Mouse (Mus musculus) neural tube, embryonic 12.5 days (tissue): ENCODE data around the gene Tbc1d5. TPM values are rescaled to one million over a fixed set of nuclear protein-coding genes. Genes with fewer than 3 reads are reported as not detected.

Source experiments
- ATAC-seq: fragments of 200-750 bp; cut with Nextera tagmentation; 2 replicates; pipeline ENCODE4 v1.8.0; 2017; ENCODE audit warnings: low read depth, mild to moderate bottlenecking, moderate TSS enrichment, moderate library complexity; ENCODE audit not compliant: low FRiP score
- H3K27ac ChIP-seq: fragments of 300-500 bp; sonication (generic); 2 replicates; pipeline ENCODE4 v1.5.1; 2016
- H3K27me3 ChIP-seq: fragments of 300-500 bp; sonication (generic); replicated peaks from 2 replicates; pipeline ENCODE4 v1.6.1; 2016; ENCODE audit warnings: mild to moderate bottlenecking
- H3K36me3 ChIP-seq: fragments of 300-500 bp; sonication (generic); 2 replicates; pipeline ENCODE4 v1.6.1; 2016; ENCODE audit warnings: mild to moderate bottlenecking
- H3K4me1 ChIP-seq: fragments of 300-500 bp; sonication (generic); 2 replicates; pipeline ENCODE4 v1.6.1; 2016
- H3K4me2 ChIP-seq: fragments of 300-500 bp; sonication (generic); replicated peaks from 2 replicates; pipeline ENCODE4 v1.6.1; 2016; ENCODE audit warnings: mild to moderate bottlenecking
- H3K4me3 ChIP-seq: fragments of 300-500 bp; sonication (generic); 2 replicates; pipeline ENCODE4 v1.5.1; 2016
- H3K9ac ChIP-seq: fragments of 300-500 bp; sonication (generic); 2 replicates; pipeline ENCODE4 v1.6.1; 2016; ENCODE audit warnings: mild to moderate bottlenecking
- H3K9me3 ChIP-seq: fragments of 300-500 bp; sonication (generic); 2 replicates; pipeline ENCODE4 v1.6.1; 2016; ENCODE audit warnings: mild to moderate bottlenecking
- whole genome bisulfite sequencing: fragments of 180-500 bp; shearing (Covaris S2); methylation state at CpG from one replicate; pipeline ENCODE4 v1.1.7; 2016; 5-methylcytosine and 5-hydroxymethylcytosine counted together
- polyA plus RNA-seq: library from polyadenylated mRNA; unstranded; fragments of >200 nt; fragmentation: Nextera tagmentation; extraction: Ambion mirVana; gene quantifications from 2 replicates; pipeline ENCODE4 v1.2.1, GENCODE M21; 2016

Gene Tbc1d5
- polyA plus RNA-seq, 1 experiment from 2014 or later = 10.6 TPM

DNA sequence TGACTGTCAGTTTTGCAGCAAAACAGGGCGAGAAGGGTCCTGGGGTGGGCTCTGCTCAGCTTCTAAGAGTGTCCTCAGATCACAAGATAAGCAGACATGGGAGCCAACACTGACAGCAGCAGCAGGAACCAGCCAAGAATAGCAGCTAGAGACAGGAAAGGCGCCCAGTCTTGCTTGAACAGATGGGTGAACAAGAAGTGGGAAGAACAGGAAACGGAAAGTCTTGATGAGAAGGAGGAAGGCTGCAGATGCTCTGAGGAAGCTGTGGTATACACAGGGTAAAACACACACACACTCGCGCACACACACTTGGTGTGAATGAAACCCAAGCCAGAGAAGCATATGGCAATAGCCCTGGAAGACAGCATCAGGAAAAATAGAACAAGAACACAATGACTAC, 415.7 kb downstream of the Tbc1d5 start:
- no peaks in the 10 kb centered on the region for H3K27me3 ChIP-seq
- WGBS = 82% methylated on average over 5 of the region's 5 CpGs
- H3K4me2 ChIP-seq = no peak overlapping the region
- no peak overlapping the region for H3K9ac ChIP-seq
- H3K36me3 ChIP-seq = no peaks in the 10 kb centered on the region
- no peak overlapping the region for H3K27ac ChIP-seq
- H3K9me3 ChIP-seq = no peaks in the 10 kb centered on the region
- H3K4me3 ChIP-seq = no peak overlapping the region
- no peaks in the 10 kb centered on the region for H3K4me1 ChIP-seq
- no peak for ATAC-seq

DNA sequence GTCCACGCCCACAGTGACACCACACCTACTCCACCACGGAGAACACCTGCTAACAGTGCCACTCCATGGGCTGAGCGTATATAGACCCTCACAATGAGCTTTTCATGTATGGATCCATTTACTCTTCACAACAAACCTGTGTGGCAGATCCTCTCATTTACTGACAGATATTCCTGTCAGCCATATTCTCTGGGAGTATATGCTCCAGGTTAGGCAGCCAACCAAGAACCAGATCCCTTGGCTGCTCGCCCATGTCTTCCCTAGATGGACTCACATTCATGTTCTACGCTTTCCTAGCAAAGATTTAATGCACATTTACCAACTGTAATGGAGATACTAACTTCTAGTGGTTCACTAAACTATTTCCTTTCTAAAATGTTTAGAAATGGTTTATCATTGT, 416.9 kb downstream of the Tbc1d5 start:
- H3K4me1 ChIP-seq = no peaks in the 10 kb centered on the region
- H3K9ac ChIP-seq = no peak overlapping the region
- ATAC-seq = no peak
- H3K36me3 ChIP-seq = no peaks in the 10 kb centered on the region
- H3K4me2 ChIP-seq = no peak overlapping the region
- WGBS = 90% methylated on average over 5 of the region's 5 CpGs
- no peaks in the 10 kb centered on the region for H3K27me3 ChIP-seq
- H3K9me3 ChIP-seq = no peaks in the 10 kb centered on the region
- no peak overlapping the region for H3K4me3 ChIP-seq
- H3K27ac ChIP-seq = no peak overlapping the region

- Histone ChIP-seq H3K9ac (no peak overlapping the region), H3K9me3 (no peaks in the 10 kb centered on the region), H3K4me3 (no peak overlapping the region), H3K36me3 (no peaks in the 10 kb centered on the region), H3K4me1 (no peaks in the 10 kb centered on the region), H3K27me3 (no peaks in the 10 kb centered on the region), H3K4me2 (no peak overlapping the region), H3K27ac (no peak overlapping the region)
- 45% methylated on average over 5 of the region's 5 CpGs for WGBS
- no peak for ATAC-seq
Observed at GRCm38 (mm10) chr17:50761082-50761481, 418.1 kb downstream of the Tbc1d5 start.

DNA sequence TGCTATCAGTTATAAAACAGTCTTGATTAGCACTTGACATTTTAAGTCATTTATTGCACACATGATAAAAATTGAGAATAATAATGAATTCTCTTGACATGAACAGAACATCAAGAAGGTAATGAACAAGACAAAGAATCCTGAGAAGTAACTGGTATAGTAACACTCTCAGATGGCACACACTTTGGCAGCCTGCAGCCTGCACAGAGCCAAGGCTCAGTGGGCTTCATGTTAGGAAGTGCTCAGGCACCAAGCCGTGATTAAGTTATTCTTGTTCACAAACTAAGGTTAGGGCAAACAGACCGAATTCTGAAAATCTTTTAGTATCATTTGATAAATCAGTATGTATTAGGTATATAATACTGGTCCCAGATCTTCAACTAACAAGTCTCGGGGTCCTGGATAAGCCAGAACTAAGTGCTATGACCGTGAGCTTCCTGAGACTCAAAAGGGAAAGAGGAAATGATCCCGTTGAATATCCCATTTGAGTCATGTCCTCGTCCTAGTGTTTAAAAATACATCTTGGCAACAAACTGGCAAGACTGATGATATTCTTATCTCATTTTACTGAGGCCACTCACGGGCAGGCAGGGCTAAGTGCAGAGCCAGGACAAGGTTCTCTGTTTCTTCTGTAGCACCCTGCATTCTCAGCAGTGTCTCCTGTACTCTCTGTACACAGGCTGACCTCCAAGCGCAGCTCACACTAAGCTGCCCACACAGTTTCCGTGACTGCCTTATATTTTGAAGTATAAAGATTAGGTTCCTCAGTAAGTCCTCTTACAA, 425.6 kb downstream of the Tbc1d5 start:
- no peak overlapping the region for H3K27ac ChIP-seq
- H3K9me3 ChIP-seq = no peaks in the 10 kb centered on the region
- no peak for ATAC-seq
- H3K4me2 ChIP-seq = no peak overlapping the region
- no peak overlapping the region for H3K4me3 ChIP-seq
- 90% methylated on average over 9 of the region's 9 CpGs for WGBS
- H3K36me3 ChIP-seq = no peaks in the 10 kb centered on the region
- H3K4me1 ChIP-seq = no peaks in the 10 kb centered on the region
- H3K27me3 ChIP-seq = no peaks in the 10 kb centered on the region
- no peak overlapping the region for H3K9ac ChIP-seq

- H3K9ac ChIP-seq = no peak overlapping the region
- no peak overlapping the region for H3K27ac ChIP-seq
- H3K27me3 ChIP-seq = no peaks in the 10 kb centered on the region
- no peak overlapping the region for H3K4me2 ChIP-seq
- WGBS = 93% methylated on average over 3 of the region's 3 CpGs
- H3K4me3 ChIP-seq = no peak overlapping the region
- no peak for ATAC-seq
- H3K4me1 ChIP-seq = no peaks in the 10 kb centered on the region
- no peaks in the 10 kb centered on the region for H3K9me3 ChIP-seq
- H3K36me3 ChIP-seq = no peaks in the 10 kb centered on the region
Observed at GRCm38 (mm10) chr17:50752753-50753152, 426.4 kb downstream of the Tbc1d5 start.

DNA sequence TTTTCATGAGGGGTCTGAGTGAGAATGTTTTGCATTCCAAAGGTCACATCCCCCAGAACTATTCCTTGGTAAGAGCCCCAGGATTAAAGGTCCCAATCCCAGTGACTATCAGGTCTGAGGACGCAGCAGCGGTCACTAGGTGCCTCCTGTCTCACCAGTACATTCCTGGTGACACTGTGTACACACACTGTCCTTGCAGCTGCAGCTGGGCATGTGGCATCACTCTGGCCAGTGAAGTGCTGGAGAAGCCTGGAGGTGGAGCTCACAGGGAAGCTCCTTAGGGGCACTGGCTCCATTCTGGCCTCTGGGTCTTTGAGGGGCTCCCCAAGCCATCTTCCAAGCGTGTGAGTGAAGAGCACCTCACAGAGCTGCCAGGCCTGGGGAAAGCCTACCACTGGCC, 427.2 kb downstream of the Tbc1d5 start:
- ATAC-seq = no peak
- no peaks in the 10 kb centered on the region for H3K36me3 ChIP-seq
- no peaks in the 10 kb centered on the region for H3K27me3 ChIP-seq
- H3K27ac ChIP-seq = no peak overlapping the region
- H3K4me1 ChIP-seq = no peaks in the 10 kb centered on the region
- no peak overlapping the region for H3K4me3 ChIP-seq
- H3K4me2 ChIP-seq = no peak overlapping the region
- no peaks in the 10 kb centered on the region for H3K9me3 ChIP-seq
- H3K9ac ChIP-seq = no peak overlapping the region
- 88% methylated on average over 3 of the region's 3 CpGs for WGBS

DNA sequence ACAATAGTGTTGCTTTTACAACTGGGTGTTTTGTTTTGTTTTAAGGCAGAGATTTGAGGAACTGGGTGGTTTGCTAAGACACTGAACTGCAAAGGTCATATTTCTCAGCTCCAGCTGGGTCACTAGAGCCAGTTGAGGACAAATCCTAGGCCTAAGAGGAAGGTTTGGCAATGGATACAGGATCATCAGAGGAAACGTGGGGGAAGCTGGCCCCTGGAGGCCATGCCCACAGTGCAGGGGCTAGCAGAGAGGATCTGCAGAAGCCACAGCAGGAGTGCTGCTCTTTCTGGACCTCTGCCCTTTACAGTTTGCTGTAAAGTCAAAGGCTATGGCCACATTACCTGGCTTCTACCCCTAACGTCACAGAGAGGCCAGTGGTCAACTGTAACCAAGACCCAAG, 428.3 kb downstream of the Tbc1d5 start:
- ATAC-seq = no peak
- Histone ChIP-seq H3K36me3 (no peaks in the 10 kb centered on the region), H3K9ac (no peak overlapping the region), H3K4me2 (no peak overlapping the region), H3K27me3 (no peaks in the 10 kb centered on the region), H3K4me3 (no peak overlapping the region), H3K27ac (no peak overlapping the region), H3K9me3 (no peaks in the 10 kb centered on the region), H3K4me1 (no peaks in the 10 kb centered on the region)
- 32% methylated on average over 2 of the region's 2 CpGs for WGBS

DNA sequence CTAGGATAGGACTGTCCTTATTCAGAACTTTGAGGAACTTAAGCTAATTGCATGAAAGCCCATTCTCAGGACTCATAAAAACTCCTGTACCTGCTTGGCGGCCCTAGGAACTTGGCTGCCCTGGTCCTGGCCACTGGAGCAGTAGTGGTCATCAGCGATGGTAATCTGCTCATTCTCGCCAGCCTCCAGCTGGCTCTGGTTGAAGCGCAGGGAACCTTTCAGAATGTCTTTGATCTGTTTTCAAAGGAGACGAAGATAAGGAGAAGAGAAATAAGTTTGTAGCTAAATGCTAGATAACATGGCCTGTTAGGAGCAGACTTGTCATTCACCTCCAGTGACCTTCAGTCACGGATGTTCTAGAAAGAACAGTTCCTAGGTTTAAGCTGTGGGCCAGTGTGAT, 437.8 kb downstream of the Tbc1d5 start:
- H3K36me3 ChIP-seq = no peaks in the 10 kb centered on the region
- no peaks in the 10 kb centered on the region for H3K9me3 ChIP-seq
- WGBS = 88% methylated on average over 6 of the region's 6 CpGs
- no peak for ATAC-seq
- no peaks in the 10 kb centered on the region for H3K27me3 ChIP-seq
- no peak overlapping the region for H3K4me3 ChIP-seq
- no peak overlapping the region for H3K4me2 ChIP-seq
- no peaks in the 10 kb centered on the region for H3K4me1 ChIP-seq
- no peak overlapping the region for H3K27ac ChIP-seq
- no peak overlapping the region for H3K9ac ChIP-seq

DNA sequence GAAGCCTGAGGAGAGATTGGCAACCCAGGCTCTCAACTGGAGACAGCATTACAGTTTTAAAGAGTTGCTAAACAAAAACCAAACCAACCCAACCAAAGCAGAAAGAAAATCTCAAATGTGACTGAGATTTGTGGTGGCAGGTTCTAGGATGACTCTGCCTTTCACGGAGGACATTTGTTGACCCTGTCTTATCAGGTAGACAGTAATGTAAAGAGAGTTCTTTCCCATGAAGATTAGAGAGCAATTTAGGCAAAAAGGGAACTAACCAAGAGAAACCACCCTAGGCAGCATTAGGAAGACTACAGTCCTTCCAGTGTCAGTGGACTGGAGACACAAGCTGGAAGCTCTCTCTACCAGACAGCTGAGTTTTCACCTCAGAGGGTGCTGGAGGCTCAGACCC, 438.3 kb downstream of the Tbc1d5 start:
- no peak overlapping the region for H3K9ac ChIP-seq
- H3K4me1 ChIP-seq = no peaks in the 10 kb centered on the region
- no peaks in the 10 kb centered on the region for H3K36me3 ChIP-seq
- WGBS = 91% methylated on average over 1 of the region's 1 CpGs
- H3K4me3 ChIP-seq = no peak overlapping the region
- H3K27me3 ChIP-seq = no peaks in the 10 kb centered on the region
- no peak overlapping the region for H3K27ac ChIP-seq
- no peak for ATAC-seq
- no peaks in the 10 kb centered on the region for H3K9me3 ChIP-seq
- no peak overlapping the region for H3K4me2 ChIP-seq

- H3K4me3 ChIP-seq = no peak overlapping the region
- no peaks in the 10 kb centered on the region for H3K9me3 ChIP-seq
- H3K36me3 ChIP-seq = 0 out of 2 replicates have a peak, but pooled peaks cover 4% of the 10 kb centered on the region
- H3K9ac ChIP-seq = no peak overlapping the region
- 90% methylated on average over 2 of the region's 2 CpGs for WGBS
- no peaks in the 10 kb centered on the region for H3K4me1 ChIP-seq
- no peaks in the 10 kb centered on the region for H3K27me3 ChIP-seq
- no peak overlapping the region for H3K27ac ChIP-seq
- no peak overlapping the region for H3K4me2 ChIP-seq
- ATAC-seq = no peak
Observed at GRCm38 (mm10) chr17:50738476-50738875, 440.7 kb downstream of the Tbc1d5 start.

GRCm38 (mm10) chr17:50737068-50737467, 442.1 kb downstream of the Tbc1d5 start:
- Histone ChIP-seq H3K27me3 (no peaks in the 10 kb centered on the region), H3K4me1 (no peaks in the 10 kb centered on the region), H3K27ac (no peak overlapping the region), H3K4me2 (no peak overlapping the region), H3K4me3 (no peak overlapping the region), H3K36me3 (0 out of 2 replicates have a peak, but pooled peaks cover 4% of the 10 kb centered on the region), H3K9ac (no peak overlapping the region), H3K9me3 (no peaks in the 10 kb centered on the region)
- 80% methylated on average over 2 of the region's 2 CpGs for WGBS
- ATAC-seq = no peak

DNA sequence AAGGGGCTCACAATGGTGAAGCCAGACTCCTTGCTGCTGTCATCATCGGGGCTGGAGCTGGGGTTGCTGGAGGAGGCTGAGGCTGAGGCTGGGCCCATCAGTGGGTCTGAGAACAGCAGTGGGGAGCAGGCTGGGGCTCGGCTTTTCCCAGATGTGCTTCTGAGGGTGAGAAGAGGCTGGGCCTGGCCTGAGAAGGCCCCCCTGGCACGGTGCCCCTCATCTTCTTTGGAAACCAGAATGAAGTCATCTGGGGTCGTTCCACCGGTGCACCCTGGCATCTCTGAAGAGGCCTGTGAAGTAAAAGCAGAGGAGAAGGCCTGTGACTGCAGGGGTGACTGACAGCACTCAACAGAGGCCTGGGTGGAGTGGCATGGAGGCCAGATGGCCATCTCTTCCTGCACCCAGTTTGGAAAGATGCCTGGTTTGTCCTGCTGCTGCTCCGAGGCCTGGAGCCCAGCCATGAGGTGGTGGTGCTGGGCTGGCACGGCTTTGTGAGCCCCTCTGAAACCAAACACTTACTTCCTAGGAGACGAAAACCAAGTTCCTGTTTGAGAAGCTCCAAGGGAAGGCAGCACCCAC, 443.1 kb downstream of the Tbc1d5 start:
- no peak for ATAC-seq
- Histone ChIP-seq H3K4me2 (no peak overlapping the region), H3K9me3 (no peaks in the 10 kb centered on the region), H3K36me3 (0 out of 2 replicates have a peak, but pooled peaks cover 4% of the 10 kb centered on the region), H3K4me3 (no peak overlapping the region), H3K27ac (no peak overlapping the region), H3K27me3 (no peaks in the 10 kb centered on the region), H3K4me1 (no peaks in the 10 kb centered on the region), H3K9ac (no peak overlapping the region)
- WGBS = 82% methylated on average over 8 of the region's 8 CpGs
